Mouse (Mus musculus) liver, embryonic 13.5 days (tissue): ENCODE data around the gene Cyb561. TPM values are rescaled to one million over a fixed set of nuclear protein-coding genes. Genes with fewer than 3 reads are reported as not detected.
A peak's percentile ranks its signal among the peaks of the same experiment; 100 is the strongest.

Experiments used
- ATAC-seq: fragments of 200-750 bp; cut with Nextera tagmentation; 2 replicates; pipeline ENCODE4 v1.8.0; 2017; ENCODE audit warnings: low read depth, mild to moderate bottlenecking, moderate number of reproducible peaks, moderate library complexity
- DNase-seq: peaks from one replicate; pipeline ENCODE4 v3.0.0; 2022
- H3K27ac ChIP-seq: fragments of 300-500 bp; sonication (generic); 2 replicates; pipeline ENCODE4 v1.5.1; 2015; ENCODE audit warnings: moderate library complexity, mild to moderate bottlenecking, inconsistent platforms
- H3K27me3 ChIP-seq: fragments of 300-500 bp; sonication (generic); 2 replicates; pipeline ENCODE4 v1.6.1; 2015; ENCODE audit warnings: mild to moderate bottlenecking, inconsistent platforms
- H3K36me3 ChIP-seq: fragments of 300-500 bp; sonication (generic); 2 replicates; pipeline ENCODE4 v1.6.1; 2015; ENCODE audit warnings: mild to moderate bottlenecking, inconsistent platforms
- H3K4me1 ChIP-seq: fragments of 300-500 bp; sonication (generic); replicated peaks from 2 replicates; pipeline ENCODE4 v1.6.1; 2015; ENCODE audit warnings: inconsistent platforms
- H3K4me2 ChIP-seq: fragments of 300-500 bp; sonication (generic); 2 replicates; pipeline ENCODE4 v1.6.1; 2015; ENCODE audit warnings: inconsistent platforms, mild to moderate bottlenecking, moderate library complexity
- H3K4me3 ChIP-seq: fragments of 300-500 bp; sonication (generic); replicated peaks from 2 replicates; pipeline ENCODE4 v1.5.1; 2015; ENCODE audit warnings: mild to moderate bottlenecking, inconsistent platforms
- H3K9ac ChIP-seq: fragments of 300-500 bp; sonication (generic); 2 replicates; pipeline ENCODE4 v1.6.1; 2015; ENCODE audit warnings: mild to moderate bottlenecking, inconsistent platforms
- H3K9me3 ChIP-seq: fragments of 300-500 bp; sonication (generic); replicated peaks from 2 replicates; pipeline ENCODE4 v1.6.1; 2016; ENCODE audit warnings: inconsistent platforms
- WGBS: fragments of 180-500 bp; shearing (Covaris S2); methylation state at CpG from one replicate; pipeline ENCODE4 v1.1.7; 2015; ENCODE audit not compliant: insufficient replicate concordance; 5-methylcytosine and 5-hydroxymethylcytosine counted together
- polyA plus RNA-seq: library from polyadenylated mRNA; unstranded; fragments of >200 nt; fragmentation: Nextera tagmentation; extraction: Ambion mirVana; gene quantifications from 2 replicates; pipeline ENCODE4 v1.2.1, GENCODE M21; 2015

The Cyb561 gene
- polyA plus RNA-seq, 1 experiment from 2014 or later, result 1.9 TPM

- Histone ChIP-seq H3K27me3 (peaks cover 15% of the 10 kb centered on the region), H3K4me1 (no peaks in the 10 kb centered on the region; the same call in 1 of the 2 replicates), H3K4me2 (no peak overlapping the region), H3K27ac (no peak overlapping the region), H3K4me3 (no peak overlapping the region), H3K36me3 (no peaks in the 10 kb centered on the region), H3K9ac (no peak overlapping the region), H3K9me3 (no peaks in the 10 kb centered on the region)
- DNase-seq, result no peak
- WGBS, result 69% methylated on average over 9 of the region's 9 CpGs
- ATAC-seq, result no peak
These were observed 1.0 kb downstream of the Cyb561 start for GRCm38 (mm10) chr11:105952111-105952510.

DNA sequence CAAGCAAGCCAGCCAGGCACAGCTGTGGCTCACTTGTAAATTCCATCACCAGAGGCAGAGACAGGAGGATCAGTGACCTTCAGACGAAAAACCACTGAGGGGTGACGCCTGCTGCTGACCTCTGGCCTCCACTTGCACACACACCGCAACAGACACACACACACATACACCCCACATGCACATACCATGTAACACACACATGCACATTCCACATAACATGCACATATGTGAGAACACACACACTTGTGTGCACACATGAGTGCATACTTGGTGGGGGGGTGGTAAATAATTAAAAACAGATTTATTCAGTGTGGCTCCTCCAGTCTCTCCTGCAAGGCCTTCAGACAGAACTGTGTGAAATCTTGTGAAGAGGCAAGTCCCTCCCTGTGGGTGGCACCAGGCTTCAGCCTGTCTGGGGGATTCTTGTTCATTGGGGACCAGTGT, 1.5 kb downstream of the Cyb561 start:
- peaks cover 15% of the 10 kb centered on the region for H3K27me3 ChIP-seq
- H3K9ac ChIP-seq, result no peak overlapping the region
- H3K36me3 ChIP-seq, result no peaks in the 10 kb centered on the region
- WGBS, result 58% methylated on average over 3 of the region's 3 CpGs
- H3K4me2 ChIP-seq, result no peak overlapping the region
- no peaks in the 10 kb centered on the region for H3K9me3 ChIP-seq
- H3K4me1 ChIP-seq, result 0 out of 2 replicates have a peak, but pooled peaks cover 3% of the 10 kb centered on the region
- DNase-seq (no peak), ATAC-seq (no peak)
- no peak overlapping the region for H3K4me3 ChIP-seq
- no peak overlapping the region for H3K27ac ChIP-seq

DNA sequence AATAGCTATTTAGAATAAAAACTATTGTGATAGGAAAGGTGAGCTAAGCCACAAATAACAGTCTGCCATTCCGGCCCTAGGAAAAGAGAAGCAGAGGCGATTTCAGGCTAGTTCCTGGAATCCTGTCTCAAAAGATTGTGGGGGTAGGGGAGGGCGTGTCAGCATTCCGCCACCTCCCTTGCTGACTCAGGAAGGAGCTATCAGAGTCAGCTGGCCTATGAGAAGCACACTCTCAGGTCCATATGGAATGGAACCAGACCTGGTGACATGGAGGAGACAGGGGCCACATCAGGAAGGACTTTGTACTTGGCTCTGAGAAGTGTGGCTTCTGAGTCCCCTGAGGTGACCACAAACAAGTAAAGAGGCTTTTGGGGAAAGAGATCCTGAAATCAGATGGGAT, 2.6 kb downstream of the Cyb561 start:
- Histone ChIP-seq H3K4me3 (no peak overlapping the region), H3K4me2 (no peak overlapping the region), H3K9me3 (no peaks in the 10 kb centered on the region), H3K27ac (no peak overlapping the region), H3K27me3 (peaks cover 17% of the 10 kb centered on the region), H3K36me3 (no peaks in the 10 kb centered on the region), H3K9ac (no peak overlapping the region), H3K4me1 (peaks cover 8% of the 10 kb centered on the region; the same call in 1 of the 2 replicates)
- DNase-seq, result no peak
- 49% methylated on average over 4 of the region's 4 CpGs for WGBS
- no peak for ATAC-seq

DNA sequence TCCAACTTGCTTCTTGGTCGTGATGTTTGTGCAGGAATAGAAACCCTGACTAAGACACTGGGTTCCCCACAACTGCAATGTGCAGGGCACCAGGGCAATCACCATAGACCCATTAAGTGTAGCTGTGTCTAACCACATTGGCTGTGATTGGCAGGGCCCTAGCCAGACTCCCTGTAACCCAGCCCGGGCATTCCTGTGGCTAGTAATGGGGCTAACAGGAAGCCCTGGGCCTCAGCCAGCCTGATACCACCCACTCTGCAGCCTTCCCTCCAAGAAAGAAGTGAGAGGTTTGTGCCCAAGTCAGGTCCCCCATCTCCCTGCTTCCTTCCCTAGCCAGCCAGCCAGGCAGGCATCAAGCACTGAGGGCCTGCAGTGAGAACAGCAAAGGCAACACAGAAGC, 4.9 kb downstream of the Cyb561 start:
- H3K9me3 ChIP-seq, result no peaks in the 10 kb centered on the region
- H3K9ac ChIP-seq, result no peak overlapping the region
- no peak overlapping the region for H3K4me2 ChIP-seq
- H3K27me3 ChIP-seq, result peaks cover 38% of the 10 kb centered on the region
- H3K4me3 ChIP-seq, result no peak overlapping the region
- no peaks in the 10 kb centered on the region for H3K36me3 ChIP-seq
- H3K4me1 ChIP-seq, result peaks cover 28% of the 10 kb centered on the region
- ATAC-seq (no peak), DNase-seq (no peak)
- WGBS, result 20% methylated on average over 2 of the region's 2 CpGs
- no peak overlapping the region for H3K27ac ChIP-seq

GRCm38 (mm10) chr11:105946694-105947154, 6.4 kb downstream of the Cyb561 start:
- Histone ChIP-seq H3K36me3 (no peaks in the 10 kb centered on the region), H3K27me3 (peaks cover 45% of the 10 kb centered on the region), H3K9me3 (no peaks in the 10 kb centered on the region), H3K4me3 (no peak overlapping the region), H3K9ac (no peak overlapping the region), H3K4me1 (peaks cover 35% of the 10 kb centered on the region), H3K4me2 (peak overlapping the region; percentile 9; the same call in 1 of the 2 replicates), H3K27ac (no peak overlapping the region)
- no peak for DNase-seq
- whole genome bisulfite sequencing, result 14% methylated on average over 11 of the region's 11 CpGs
- peak; percentile 54; the same call in 1 of the 2 replicates for ATAC-seq

- Histone ChIP-seq H3K27ac (no peak overlapping the region), H3K4me2 (peak overlapping the region; percentile 87), H3K4me3 (peak overlapping the region; percentile 66), H3K27me3 (peaks cover 52% of the 10 kb centered on the region), H3K36me3 (no peaks in the 10 kb centered on the region), H3K9ac (no peak overlapping the region), H3K4me1 (peaks cover 37% of the 10 kb centered on the region), H3K9me3 (no peaks in the 10 kb centered on the region)
- ATAC-seq (no peak), DNase-seq (no peak)
- WGBS, result 56% methylated on average over 16 of the region's 16 CpGs
These were observed 8.1 kb downstream of the Cyb561 start for GRCm38 (mm10) chr11:105944770-105945672.

GRCm38 (mm10) chr11:105944126-105944621, 9.0 kb downstream of the Cyb561 start:
- ATAC-seq (peak; percentile 64), DNase-seq (no peak)
- Histone ChIP-seq H3K4me1 (peaks cover 37% of the 10 kb centered on the region), H3K36me3 (no peaks in the 10 kb centered on the region), H3K4me2 (peak overlapping the region; percentile 87), H3K27me3 (peaks cover 58% of the 10 kb centered on the region), H3K9ac (peak overlapping the region; percentile 61), H3K9me3 (no peaks in the 10 kb centered on the region), H3K27ac (no peak overlapping the region), H3K4me3 (peak overlapping the region; percentile 66)
- 1% methylated on average over 46 of the region's 59 CpGs for WGBS

DNA sequence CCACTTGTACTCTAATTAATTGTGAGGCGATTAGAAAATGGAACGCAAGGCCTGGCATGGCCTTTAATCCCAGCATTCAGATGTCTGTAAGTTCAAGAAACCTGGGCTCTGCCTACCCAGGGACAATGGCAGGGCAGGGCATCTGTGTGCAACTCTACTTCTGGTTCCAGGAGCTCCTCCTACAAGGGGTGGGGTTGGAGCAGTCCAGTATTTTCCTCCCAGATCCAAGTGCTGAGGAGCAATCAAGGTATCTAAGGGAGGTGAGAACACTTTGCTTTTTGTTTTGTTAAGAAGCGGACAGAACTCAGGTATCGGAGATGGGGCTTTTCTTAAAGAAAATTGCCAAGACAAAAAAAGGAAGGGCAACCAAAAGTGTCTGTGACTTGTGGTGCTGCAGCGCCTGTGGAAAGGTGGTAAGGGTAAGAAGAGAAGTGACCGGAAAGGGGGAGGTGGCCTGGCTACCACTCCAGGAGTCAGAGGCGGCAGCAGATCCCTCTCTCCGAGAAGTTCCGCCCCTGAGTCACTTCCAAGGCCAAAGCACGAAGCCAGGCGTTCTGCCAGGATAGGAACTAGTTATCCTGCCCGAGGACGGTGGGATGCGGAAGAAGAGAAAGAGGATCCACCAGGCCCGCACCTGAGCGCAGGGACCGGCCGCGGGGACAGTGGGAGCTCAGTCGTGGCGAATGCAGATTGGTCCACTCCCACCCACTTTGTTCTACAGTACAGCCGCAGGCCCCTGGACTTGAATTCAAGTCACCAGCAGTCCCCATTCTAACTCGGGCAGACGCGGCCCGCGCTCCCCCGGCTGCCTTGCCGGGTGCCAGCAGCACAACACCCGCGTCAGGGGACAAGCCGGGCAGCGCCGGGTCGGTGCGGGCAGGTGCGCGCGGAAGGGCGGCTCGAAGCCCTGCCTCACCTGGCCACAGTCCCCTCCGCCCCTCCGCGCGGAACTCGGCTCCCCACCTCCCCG, 9.7 kb downstream of the Cyb561 start:
- Histone ChIP-seq H3K36me3 (no peaks in the 10 kb centered on the region), H3K27me3 (peaks cover 58% of the 10 kb centered on the region), H3K27ac (no peak overlapping the region), H3K9ac (peak overlapping the region; percentile 61), H3K4me3 (peak overlapping the region; percentile 66), H3K4me1 (peaks cover 37% of the 10 kb centered on the region), H3K9me3 (no peaks in the 10 kb centered on the region), H3K4me2 (peak overlapping the region; percentile 87)
- DNase-seq (no peak), ATAC-seq (peak; percentile 33)
- WGBS, result 7% methylated on average over 47 of the region's 47 CpGs

DNA sequence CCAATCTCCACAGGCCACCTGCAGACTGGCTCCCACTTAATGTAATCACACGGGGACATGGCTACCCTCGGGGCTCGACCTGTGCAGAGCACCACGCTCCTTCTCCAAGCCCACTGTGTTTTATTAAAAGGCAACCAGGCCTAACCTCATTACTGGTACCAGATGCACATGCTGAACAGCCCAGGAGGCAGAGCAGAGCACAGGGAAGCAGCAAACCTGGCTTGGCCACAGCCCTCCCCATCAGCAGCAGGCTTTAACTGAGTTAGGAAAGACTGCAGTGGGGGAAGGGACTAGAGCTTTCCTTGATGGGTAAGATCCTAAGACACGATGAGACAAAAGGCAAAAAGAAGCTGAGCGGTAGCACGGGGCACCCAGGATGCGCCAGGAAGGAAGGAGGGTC, 11.2 kb downstream of the Cyb561 start:
- H3K4me3 ChIP-seq, result no peak overlapping the region
- H3K9ac ChIP-seq, result no peak overlapping the region
- H3K27me3 ChIP-seq, result peaks cover 55% of the 10 kb centered on the region
- H3K4me2 ChIP-seq, result no peak overlapping the region
- no peaks in the 10 kb centered on the region for H3K9me3 ChIP-seq
- H3K4me1 ChIP-seq, result peaks cover 37% of the 10 kb centered on the region
- 0 out of 2 replicates have a peak, but pooled peaks have one; percentile 16 for ATAC-seq
- no peak overlapping the region for H3K27ac ChIP-seq
- no peak for DNase-seq
- H3K36me3 ChIP-seq, result no peaks in the 10 kb centered on the region
- WGBS, result 60% methylated on average over 8 of the region's 8 CpGs

DNA sequence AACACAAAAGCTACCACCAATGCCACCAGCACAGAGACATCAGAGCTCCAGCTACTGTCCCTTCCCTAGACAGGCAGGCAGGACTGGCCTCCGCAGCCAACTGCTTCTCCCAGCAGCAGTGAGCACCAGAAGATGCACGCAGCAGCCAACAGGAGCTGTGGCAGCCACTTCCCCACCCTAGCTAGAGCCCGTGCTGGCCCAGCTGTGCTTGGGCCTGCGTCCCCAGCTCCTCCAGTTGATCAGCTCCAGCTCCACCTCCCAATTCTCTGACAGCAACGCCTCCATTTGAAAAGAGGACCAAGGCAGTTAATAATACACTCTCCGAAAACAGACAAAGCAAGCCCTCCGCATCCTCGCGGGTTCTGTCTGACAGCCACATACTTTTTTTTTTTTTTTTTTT, 14.4 kb downstream of the Cyb561 start:
- WGBS, result 58% methylated on average over 9 of the region's 9 CpGs
- peaks cover 37% of the 10 kb centered on the region for H3K27me3 ChIP-seq

DNA sequence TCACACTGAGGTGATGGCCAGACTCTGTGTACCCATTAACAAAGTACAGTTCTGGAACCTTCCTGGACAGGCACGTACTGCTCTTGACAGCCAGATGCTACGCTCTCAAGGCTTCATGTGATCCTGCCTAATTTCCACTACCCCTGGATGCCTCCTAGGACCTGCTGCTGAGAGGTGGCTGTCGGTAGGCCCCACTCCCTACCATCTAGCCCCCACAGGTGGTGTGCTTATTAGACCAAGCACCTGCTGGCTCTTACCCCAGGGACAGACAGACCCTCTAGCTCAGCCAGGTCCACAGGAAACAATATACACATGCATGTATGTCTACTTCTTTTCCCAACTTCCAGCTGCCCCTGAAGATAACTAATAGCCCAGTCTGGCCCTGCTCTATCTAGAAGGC, 16.2 kb downstream of the Cyb561 start:
- no peak for DNase-seq
- Histone ChIP-seq H3K4me3 (no peak overlapping the region), H3K4me1 (0 out of 2 replicates have a peak, but pooled peaks cover 4% of the 10 kb centered on the region), H3K9me3 (no peaks in the 10 kb centered on the region), H3K36me3 (no peaks in the 10 kb centered on the region), H3K27me3 (peaks cover 19% of the 10 kb centered on the region), H3K27ac (no peak overlapping the region), H3K4me2 (no peak overlapping the region), H3K9ac (no peak overlapping the region)
- no peak for ATAC-seq
- WGBS, result 79% methylated on average over 3 of the region's 3 CpGs

More for the DNA sequence above, 14.4 kb downstream of the Cyb561 start:
- H3K4me3 ChIP-seq, result no peak overlapping the region
- no peak for DNase-seq
- no peak overlapping the region for H3K27ac ChIP-seq
- H3K4me1 ChIP-seq, result peaks cover 14% of the 10 kb centered on the region
- no peak for ATAC-seq
- H3K4me2 ChIP-seq, result no peak overlapping the region
- no peaks in the 10 kb centered on the region for H3K9me3 ChIP-seq
- H3K9ac ChIP-seq, result no peak overlapping the region
- H3K36me3 ChIP-seq, result no peaks in the 10 kb centered on the region
